Mouse (Mus musculus): ENCODE data around the gene Bin2. TPM values are rescaled to one million over a fixed set of nuclear protein-coding genes. Genes with fewer than 3 reads are reported as not detected.
A peak's percentile ranks its signal among the peaks of the same experiment; 100 is the strongest.

Bin2 gene
- polyA plus RNA-seq, 1 experiment from 2014 or later: 2.1 TPM

DNA sequence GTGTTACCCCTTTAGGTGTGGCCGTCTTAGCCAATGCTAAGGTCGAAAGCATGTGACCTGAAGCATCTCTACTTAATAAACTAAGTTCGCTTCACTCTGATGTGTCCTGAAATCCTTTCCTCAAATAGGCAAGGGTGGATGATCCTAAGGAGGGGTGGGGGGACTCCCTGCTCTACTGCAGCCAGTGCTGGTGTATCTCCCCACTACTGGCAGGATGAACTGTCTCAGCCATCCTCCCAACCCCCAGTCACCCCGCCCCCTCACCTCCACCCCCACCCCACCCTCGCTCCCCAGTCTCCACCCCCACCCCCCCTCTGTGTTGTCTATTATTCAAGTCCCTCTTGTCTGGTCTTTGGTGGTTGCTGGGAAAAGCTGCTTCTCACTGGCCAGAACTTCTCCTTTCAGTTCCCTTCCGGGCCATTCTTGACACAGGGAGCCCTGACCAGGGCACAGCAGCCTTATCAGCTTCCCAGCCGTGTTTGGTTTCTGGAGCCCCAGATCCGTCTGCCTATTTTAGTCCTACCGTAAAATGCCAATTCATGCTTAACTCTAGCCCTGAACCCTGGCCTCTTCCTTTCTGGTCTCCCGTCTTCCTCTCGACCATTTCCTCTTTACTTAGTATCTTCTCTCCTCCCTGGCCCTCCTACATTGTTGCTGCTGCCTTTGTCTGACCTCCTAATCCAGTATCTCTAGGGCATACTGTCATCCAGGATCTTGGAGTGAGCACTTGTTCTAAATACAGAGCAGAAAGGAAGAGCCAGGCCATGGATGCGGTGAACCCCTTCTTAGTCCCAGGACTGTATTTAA lies 4.4 kb upstream of the Bin2 start:
- no peaks in the 10 kb centered on the region for H3K9me3 ChIP-seq (replicated peaks; ENCODE audit: control insufficient read depth, low read length)
- DNase-seq (ENCODE audit: low spot score) (no peak), ATAC-seq (replicated peaks; ENCODE audit: insufficient number of reproducible peaks, low FRiP score, low TSS enrichment, low read depth) (no peak)
- H3K9ac ChIP-seq (replicated peaks; ENCODE audit: low read length): no peak overlapping the region
- no peaks in the 10 kb centered on the region for H3K27me3 ChIP-seq (ENCODE audit: control insufficient read depth, insufficient read depth, low read length)
- no peak overlapping the region for H3K4me2 ChIP-seq (ENCODE audit: low read depth, low read length)
- H3K36me3 ChIP-seq (replicated peaks; ENCODE audit: control insufficient read depth, insufficient read depth, low read depth, low read length): no peaks in the 10 kb centered on the region
- no peaks in the 10 kb centered on the region for H3K4me1 ChIP-seq (ENCODE audit: control insufficient read depth, insufficient read depth, low read length)
- WGBS: 43% methylated on average over 11 of the region's 12 CpGs
- H3K4me3 ChIP-seq (ENCODE audit: low read depth, low read length): no peak overlapping the region
- H3K27ac ChIP-seq (replicated peaks; ENCODE audit: low read depth, low read length): no peak overlapping the region

DNA sequence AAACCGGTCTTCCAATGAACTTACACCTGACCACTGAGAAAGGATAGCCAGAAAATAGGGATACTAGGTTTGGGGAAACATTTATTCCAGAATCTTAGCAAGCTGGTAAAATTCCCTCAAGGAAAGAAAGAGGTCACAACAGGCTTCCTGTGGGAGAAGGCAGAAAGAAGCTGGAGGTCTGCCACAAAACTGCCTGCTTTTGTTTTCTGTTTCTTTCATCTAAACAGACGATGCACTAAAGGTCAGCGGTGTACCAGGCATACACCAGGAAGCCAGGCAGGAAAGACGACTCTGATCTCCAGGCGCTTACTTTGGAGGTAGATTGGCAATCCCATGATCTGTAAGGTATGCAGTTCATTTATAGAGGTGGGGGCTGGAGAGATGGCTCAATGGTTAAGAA lies 1.5 kb upstream of the Bin2 start:
- WGBS: 63% methylated on average over 5 of the region's 5 CpGs
- H3K4me2 ChIP-seq (ENCODE audit: low read depth, low read length): no peak overlapping the region
- no peak overlapping the region for H3K4me3 ChIP-seq (ENCODE audit: low read depth, low read length)
- no peaks in the 10 kb centered on the region; the same call in 1 of the 2 replicates for H3K4me1 ChIP-seq (ENCODE audit: control insufficient read depth, insufficient read depth, low read length)
- ATAC-seq (replicated peaks; ENCODE audit: insufficient number of reproducible peaks, low FRiP score, low TSS enrichment, low read depth) (no peak), DNase-seq (ENCODE audit: low spot score) (no peak)
- no peaks in the 10 kb centered on the region for H3K36me3 ChIP-seq (replicated peaks; ENCODE audit: control insufficient read depth, insufficient read depth, low read depth, low read length)
- H3K9ac ChIP-seq (replicated peaks; ENCODE audit: low read length): no peak overlapping the region
- H3K27ac ChIP-seq (replicated peaks; ENCODE audit: low read depth, low read length): no peak overlapping the region
- no peaks in the 10 kb centered on the region for H3K27me3 ChIP-seq (ENCODE audit: control insufficient read depth, insufficient read depth, low read length)
- no peaks in the 10 kb centered on the region for H3K9me3 ChIP-seq (replicated peaks; ENCODE audit: control insufficient read depth, low read length)

DNA sequence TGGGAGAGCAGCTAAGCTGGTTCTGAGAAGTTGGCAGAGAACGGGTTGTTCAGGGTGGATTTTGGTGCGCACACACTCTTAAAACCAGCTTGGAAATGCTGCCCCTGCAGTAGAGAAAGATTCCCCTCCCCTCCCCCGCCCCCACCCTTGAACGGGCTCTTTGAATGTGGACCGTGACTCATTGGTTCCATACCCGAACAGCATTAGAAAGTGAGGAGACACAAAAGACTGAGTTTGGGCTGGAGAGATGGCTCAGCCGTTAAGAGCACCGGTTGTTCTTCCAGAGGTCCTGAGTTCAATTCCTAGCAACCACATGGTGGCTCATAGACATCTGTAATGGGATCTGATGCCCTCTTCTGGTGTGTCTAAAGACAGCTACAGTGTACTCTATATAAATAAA lies 651 bp upstream of the Bin2 start:
- no peaks in the 10 kb centered on the region for H3K36me3 ChIP-seq (replicated peaks; ENCODE audit: control insufficient read depth, insufficient read depth, low read depth, low read length)
- no peak for ATAC-seq (replicated peaks; ENCODE audit: insufficient number of reproducible peaks, low FRiP score, low TSS enrichment, low read depth)
- H3K9me3 ChIP-seq (replicated peaks; ENCODE audit: control insufficient read depth, low read length): no peaks in the 10 kb centered on the region
- no peaks in the 10 kb centered on the region for H3K27me3 ChIP-seq (ENCODE audit: control insufficient read depth, insufficient read depth, low read length)
- H3K4me2 ChIP-seq (ENCODE audit: low read depth, low read length): no peak overlapping the region
- WGBS: 71% methylated on average over 8 of the region's 8 CpGs
- no peaks in the 10 kb centered on the region; the same call in 1 of the 2 replicates for H3K4me1 ChIP-seq (ENCODE audit: control insufficient read depth, insufficient read depth, low read length)
- H3K4me3 ChIP-seq (ENCODE audit: low read depth, low read length): no peak overlapping the region
- no peak overlapping the region for H3K9ac ChIP-seq (replicated peaks; ENCODE audit: low read length)
- H3K27ac ChIP-seq (replicated peaks; ENCODE audit: low read depth, low read length): no peak overlapping the region
- DNase-seq (ENCODE audit: low spot score): no peak

DNA sequence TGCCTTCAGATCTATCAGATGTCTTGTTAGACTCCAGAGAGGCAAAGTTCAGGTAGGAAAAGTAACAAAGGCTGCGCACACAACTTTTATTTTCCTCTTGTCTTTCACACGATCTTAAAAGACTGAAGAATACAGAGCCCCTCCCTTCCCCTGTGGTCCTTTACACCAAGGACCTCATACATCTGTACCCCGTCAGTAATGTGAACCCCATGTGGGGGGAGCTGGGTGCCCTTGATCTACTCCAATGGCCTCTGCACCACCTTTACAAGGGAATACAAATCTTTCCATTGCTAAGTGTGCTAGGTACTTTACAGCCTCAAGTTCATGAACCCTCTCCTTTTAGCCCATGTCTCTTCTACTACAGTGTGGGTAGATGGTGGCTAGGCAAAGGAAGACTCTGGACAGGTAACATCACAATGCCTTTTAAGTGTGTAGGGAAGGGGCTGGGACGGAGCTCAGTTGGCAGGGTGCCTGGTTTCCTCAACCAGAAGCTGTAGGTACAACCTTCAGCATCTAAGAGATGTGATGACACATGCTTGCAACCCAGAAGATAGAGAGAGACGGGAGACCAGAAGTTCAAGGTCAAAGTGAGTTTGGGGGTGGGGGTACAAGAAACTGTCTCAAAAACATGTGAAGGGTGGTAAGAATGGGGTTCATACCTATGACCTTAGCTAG lies 1.3 kb downstream of the Bin2 start:
- Histone ChIP-seq H3K9me3 (replicated peaks; ENCODE audit: control insufficient read depth, low read length) (no peaks in the 10 kb centered on the region), H3K9ac (replicated peaks; ENCODE audit: low read length) (no peak overlapping the region), H3K27me3 (ENCODE audit: control insufficient read depth, insufficient read depth, low read length) (no peaks in the 10 kb centered on the region), H3K36me3 (replicated peaks; ENCODE audit: control insufficient read depth, insufficient read depth, low read depth, low read length) (no peaks in the 10 kb centered on the region), H3K27ac (replicated peaks; ENCODE audit: low read depth, low read length) (no peak overlapping the region), H3K4me1 (ENCODE audit: control insufficient read depth, insufficient read depth, low read length) (no peaks in the 10 kb centered on the region; the same call in 1 of the 2 replicates), H3K4me3 (ENCODE audit: low read depth, low read length) (no peak overlapping the region), H3K4me2 (ENCODE audit: low read depth, low read length) (no peak overlapping the region)
- DNase-seq (ENCODE audit: low spot score): no peak
- WGBS: 91% methylated on average over 5 of the region's 5 CpGs
- no peak for ATAC-seq (replicated peaks; ENCODE audit: insufficient number of reproducible peaks, low FRiP score, low TSS enrichment, low read depth)

DNA sequence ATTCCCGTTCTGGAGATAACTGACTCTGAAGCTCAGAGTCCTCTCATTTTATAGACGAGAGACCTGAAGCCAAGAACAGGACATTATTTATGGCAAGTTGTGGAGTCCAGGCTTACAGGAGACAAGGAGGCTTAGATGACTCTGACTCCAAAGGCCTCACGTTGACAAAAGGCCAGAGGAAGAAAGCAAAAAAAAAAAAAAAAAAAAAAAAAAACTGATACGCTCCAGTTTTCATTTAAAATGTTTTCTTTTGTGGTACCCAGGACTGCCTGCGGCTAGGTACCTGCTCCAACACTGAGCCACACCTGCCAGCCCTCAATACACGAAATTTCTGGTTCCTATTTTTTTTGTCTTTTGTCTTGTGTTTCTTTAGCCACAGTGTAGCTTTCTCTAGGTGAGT lies 1.9 kb downstream of the Bin2 start:
- Histone ChIP-seq H3K36me3 (replicated peaks; ENCODE audit: control insufficient read depth, insufficient read depth, low read depth, low read length) (no peaks in the 10 kb centered on the region), H3K9ac (replicated peaks; ENCODE audit: low read length) (no peak overlapping the region), H3K4me1 (ENCODE audit: control insufficient read depth, insufficient read depth, low read length) (no peaks in the 10 kb centered on the region; the same call in 1 of the 2 replicates), H3K27me3 (ENCODE audit: control insufficient read depth, insufficient read depth, low read length) (no peaks in the 10 kb centered on the region), H3K4me3 (ENCODE audit: low read depth, low read length) (no peak overlapping the region), H3K9me3 (replicated peaks; ENCODE audit: control insufficient read depth, low read length) (no peaks in the 10 kb centered on the region), H3K4me2 (ENCODE audit: low read depth, low read length) (no peak overlapping the region), H3K27ac (replicated peaks; ENCODE audit: low read depth, low read length) (no peak overlapping the region)
- DNase-seq (ENCODE audit: low spot score) (no peak), ATAC-seq (replicated peaks; ENCODE audit: insufficient number of reproducible peaks, low FRiP score, low TSS enrichment, low read depth) (no peak)
- 66% methylated on average over 6 of the region's 6 CpGs for WGBS

DNA sequence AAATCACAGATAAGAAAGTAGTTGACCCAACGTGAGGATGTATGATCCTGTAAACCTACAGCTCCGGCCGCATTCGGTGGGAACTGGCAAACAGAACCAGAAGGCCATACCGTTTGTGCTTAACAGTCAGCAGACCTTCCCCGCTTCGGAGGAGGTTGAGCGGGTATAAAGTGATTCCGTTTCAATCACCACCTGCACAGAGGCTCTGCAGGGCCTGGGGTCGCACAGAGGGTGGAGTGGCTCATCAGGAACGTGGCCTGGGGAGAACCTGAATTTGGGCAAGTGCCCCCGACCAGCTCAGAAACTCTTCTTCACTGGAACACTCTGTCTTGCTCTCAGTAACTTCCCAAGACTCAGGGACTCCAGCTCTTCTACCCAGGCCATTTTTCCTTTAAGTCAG lies 2.5 kb downstream of the Bin2 start:
- no peak for ATAC-seq (replicated peaks; ENCODE audit: insufficient number of reproducible peaks, low FRiP score, low TSS enrichment, low read depth)
- no peak overlapping the region for H3K4me3 ChIP-seq (ENCODE audit: low read depth, low read length)
- H3K9ac ChIP-seq (replicated peaks; ENCODE audit: low read length): no peak overlapping the region; the same call in 1 of the 2 replicates
- no peak for DNase-seq (ENCODE audit: low spot score)
- H3K9me3 ChIP-seq (replicated peaks; ENCODE audit: control insufficient read depth, low read length): no peaks in the 10 kb centered on the region
- no peak overlapping the region for H3K4me2 ChIP-seq (ENCODE audit: low read depth, low read length)
- H3K27me3 ChIP-seq (ENCODE audit: control insufficient read depth, insufficient read depth, low read length): no peaks in the 10 kb centered on the region
- 21% methylated on average over 12 of the region's 12 CpGs for WGBS
- no peak overlapping the region for H3K27ac ChIP-seq (replicated peaks; ENCODE audit: low read depth, low read length)
- H3K36me3 ChIP-seq (replicated peaks; ENCODE audit: control insufficient read depth, insufficient read depth, low read depth, low read length): no peaks in the 10 kb centered on the region
- H3K4me1 ChIP-seq (ENCODE audit: control insufficient read depth, insufficient read depth, low read length): no peaks in the 10 kb centered on the region; the same call in 1 of the 2 replicates

DNA sequence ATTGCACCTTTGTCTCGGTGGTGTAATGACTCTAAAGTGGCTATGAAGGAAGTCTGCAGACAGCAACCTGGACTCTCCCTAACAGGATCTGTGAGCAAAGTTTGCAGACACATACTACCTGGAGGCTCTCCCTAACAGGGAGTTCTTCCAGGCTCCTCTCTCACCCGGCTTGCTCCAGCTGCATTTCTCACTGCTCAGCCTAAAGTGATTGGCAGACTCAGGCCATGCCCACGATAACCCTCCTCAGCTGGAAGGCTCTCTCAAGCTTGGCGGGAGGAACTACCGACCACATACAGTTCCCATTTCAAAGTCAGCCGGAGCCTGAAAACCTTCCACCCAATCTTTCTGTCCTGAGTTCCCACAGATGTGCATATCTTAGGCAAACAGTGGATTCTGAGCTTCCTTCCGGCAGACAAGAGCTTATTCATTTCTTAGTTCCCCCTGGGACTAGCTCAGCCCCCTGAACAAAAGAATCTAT lies 3.1 kb downstream of the Bin2 start:
- no peaks in the 10 kb centered on the region; the same call in 1 of the 2 replicates for H3K4me1 ChIP-seq (ENCODE audit: control insufficient read depth, insufficient read depth, low read length)
- no peak overlapping the region for H3K4me3 ChIP-seq (ENCODE audit: low read depth, low read length)
- WGBS: 9% methylated on average over 7 of the region's 7 CpGs
- no peak overlapping the region; the same call in 1 of the 2 replicates for H3K9ac ChIP-seq (replicated peaks; ENCODE audit: low read length)
- no peaks in the 10 kb centered on the region for H3K9me3 ChIP-seq (replicated peaks; ENCODE audit: control insufficient read depth, low read length)
- DNase-seq (ENCODE audit: low spot score) (peak; percentile 43), ATAC-seq (replicated peaks; ENCODE audit: insufficient number of reproducible peaks, low FRiP score, low TSS enrichment, low read depth) (no peak)
- no peak overlapping the region for H3K4me2 ChIP-seq (ENCODE audit: low read depth, low read length)
- no peaks in the 10 kb centered on the region for H3K36me3 ChIP-seq (replicated peaks; ENCODE audit: control insufficient read depth, insufficient read depth, low read depth, low read length)
- no peaks in the 10 kb centered on the region for H3K27me3 ChIP-seq (ENCODE audit: control insufficient read depth, insufficient read depth, low read length)
- H3K27ac ChIP-seq (replicated peaks; ENCODE audit: low read depth, low read length): no peak overlapping the region

Data from embryonic facial prominence, embryonic 11.5 days (tissue).